Mouse (Mus musculus) heart, adult 2 months (tissue): ENCODE results near the gene Fgfr2.

ENCODE experiments used
- CTCF ChIP-seq: fragments of 200-600 bp; IDR thresholded peaks from 2 replicates; pipeline ENCODE4 v1.8.1; 2022; ENCODE audit warnings: antibody characterized with exemption, mild to moderate bottlenecking, moderate library complexity
- EP300 ChIP-seq: fragments of 200-500 bp; IDR thresholded peaks from 2 replicates; pipeline ENCODE4 v1.6.1; 2011; ENCODE audit warnings: low read depth, low read length, control low read depth; ENCODE audit not compliant: insufficient read depth
- POLR2A ChIP-seq: fragments of 200-500 bp; IDR thresholded peaks from 2 replicates; pipeline ENCODE4 v1.6.1; 2011; ENCODE audit warnings: mild to moderate bottlenecking, low read depth, low read length, control low read depth; ENCODE audit not compliant: insufficient read depth

DNA sequence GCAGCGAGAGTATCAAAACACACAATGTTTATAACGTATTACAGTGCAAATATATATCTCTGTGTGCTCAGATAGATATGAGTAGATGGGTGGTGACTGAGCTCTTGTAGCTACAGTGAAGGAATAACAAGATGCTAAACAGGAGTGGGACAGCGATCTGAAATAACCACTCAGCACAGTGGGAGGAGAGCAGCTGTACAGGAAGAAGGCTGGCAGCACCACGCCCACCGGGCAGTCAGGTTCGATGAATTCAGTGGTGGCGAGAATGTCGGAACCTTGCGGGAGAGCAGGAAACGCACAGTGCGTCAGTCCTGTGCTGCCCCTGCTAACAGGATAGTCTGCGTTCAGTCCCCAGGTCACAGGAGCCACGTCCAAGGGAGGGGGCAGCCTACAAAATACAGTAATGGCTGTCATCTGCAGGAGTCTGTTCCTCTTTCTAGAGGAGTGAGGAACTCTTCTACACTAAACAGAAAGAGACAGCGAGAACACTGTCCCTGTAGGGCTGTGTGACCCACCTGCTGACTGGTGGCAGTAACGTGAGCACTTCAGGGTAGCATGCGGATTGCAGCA lies 2219.6 kb downstream of the Fgfr2 start:
- TF ChIP-seq CTCF (no peak), POLR2A (no peak), EP300 (no peak)
